Mouse (Mus musculus) olfactory bulb, adult 2 months (tissue): ENCODE data around the gene Zfp658.

Experiments used
- CTCF ChIP-seq: fragments of 200-500 bp; IDR thresholded peaks from 2 replicates; pipeline ENCODE4 v1.5.1; 2012; ENCODE audit warnings: low read depth, mild to moderate bottlenecking, low read length, moderate library complexity; ENCODE audit not compliant: insufficient read depth
- POLR2A ChIP-seq: fragments of 200-500 bp; IDR thresholded peaks from 2 replicates; pipeline ENCODE4 v1.6.1; 2012; ENCODE audit warnings: mild to moderate bottlenecking, low read depth, low read length, moderate library complexity; ENCODE audit not compliant: insufficient read depth

DNA sequence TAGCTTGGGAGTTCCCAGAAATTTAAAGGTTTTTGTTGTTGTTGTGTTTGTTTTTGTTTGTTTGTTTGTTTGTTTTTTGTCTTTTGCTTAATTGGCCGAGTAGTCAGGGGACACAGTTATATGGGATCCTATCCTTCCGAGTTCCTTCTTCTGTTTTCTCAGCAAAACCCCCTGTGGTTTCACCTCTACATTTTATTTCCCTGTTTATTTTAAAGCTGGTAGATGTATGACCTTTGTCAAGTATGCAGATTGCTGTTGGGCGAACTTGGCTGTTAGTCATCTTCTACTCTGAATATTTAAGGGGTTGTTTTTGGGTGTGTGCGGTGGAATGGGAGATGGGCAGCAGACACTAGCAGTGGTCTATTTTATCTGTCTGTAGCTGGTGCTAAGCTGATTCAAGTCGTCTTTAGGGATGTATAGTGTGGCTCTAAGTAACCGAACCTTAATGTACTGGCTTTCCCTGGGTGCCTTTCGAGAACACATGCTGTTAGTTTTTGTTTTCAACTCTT, 46.3 kb downstream of the Zfp658 start:
- no peak for TF ChIP-seq CTCF
- no peak for TF ChIP-seq POLR2A
